Mouse (Mus musculus) small intestine, adult 2 months (tissue): ENCODE results near the gene Arhgef18. TPM values are rescaled to one million over a fixed set of nuclear protein-coding genes. Genes with fewer than 3 reads are reported as not detected.

Experiments used
- H3K27ac ChIP-seq: fragments of 200-500 bp; 2 replicates; pipeline ENCODE4 v1.5.1; 2012; ENCODE audit warnings: low read depth, low read length, control low read depth, inconsistent platforms; ENCODE audit not compliant: insufficient read depth
- H3K27me3 ChIP-seq: fragments of 200-500 bp; 2 replicates; pipeline ENCODE4 v1.6.1; 2012; ENCODE audit warnings: mild to moderate bottlenecking, moderate library complexity, low read length, inconsistent platforms; ENCODE audit not compliant: control insufficient read depth, insufficient read depth
- H3K36me3 ChIP-seq: fragments of 200-500 bp; 2 replicates; pipeline ENCODE4 v1.6.1; 2012; ENCODE audit warnings: mild to moderate bottlenecking, low read length, control low read depth, inconsistent platforms; ENCODE audit not compliant: control insufficient read depth, insufficient read depth
- H3K4me1 ChIP-seq: fragments of 200-500 bp; 2 replicates; pipeline ENCODE4 v1.6.1; 2012; ENCODE audit warnings: low read length, inconsistent platforms, mixed read lengths; ENCODE audit not compliant: control insufficient read depth, insufficient read depth, insufficient read length
- H3K4me3 ChIP-seq: fragments of 200-500 bp; 2 replicates; pipeline ENCODE4 v1.5.1; 2012; ENCODE audit warnings: low read depth, mild to moderate bottlenecking, control low read depth, inconsistent platforms, low read length, moderate library complexity
- CTCF ChIP-seq: fragments of 200-500 bp; IDR thresholded peaks from 2 replicates; pipeline ENCODE4 v1.5.1; 2012; ENCODE audit warnings: low read depth, mild to moderate bottlenecking, control low read depth, inconsistent platforms, low read length, moderate library complexity, mixed read lengths; ENCODE audit not compliant: insufficient replicate concordance, insufficient read length; ENCODE audit errors: extremely low read depth
- POLR2A ChIP-seq: fragments of 200-500 bp; IDR thresholded peaks from 2 replicates; pipeline ENCODE4 v1.6.1; 2012; ENCODE audit warnings: low read depth, mild to moderate bottlenecking, control low read depth, inconsistent platforms, low read length, moderate library complexity
- WGBS: fragments of 180-500 bp; shearing (Covaris S2); methylation state at CpG from one replicate; pipeline ENCODE4 v1.1.7; 2018; 5-methylcytosine and 5-hydroxymethylcytosine counted together
- polyA plus RNA-seq: library from polyadenylated mRNA; depleted of rRNA; stranded (reverse); fragments of >200 nt; gene quantifications from 2 replicates; pipeline ENCODE4 v1.2.3, GENCODE M21; 2012

The Arhgef18 gene
- polyA plus RNA-seq, 1 experiment = 43.1 TPM

- H3K4me3 ChIP-seq = no peak overlapping the region
- TF ChIP-seq POLR2A (no peak), CTCF (peak; percentile 31; the same call in 1 of the 2 replicates)
- H3K36me3 ChIP-seq = no peaks in the 10 kb centered on the region
- no peaks in the 10 kb centered on the region for H3K27me3 ChIP-seq
- H3K4me1 ChIP-seq = no peaks in the 10 kb centered on the region
- H3K27ac ChIP-seq = no peak overlapping the region
These were observed 17.1 kb upstream of the Arhgef18 start for GRCm38 (mm10) chr8:3375748-3376147.

GRCm38 (mm10) chr8:3376641-3377274, 16.0 kb upstream of the Arhgef18 start:
- H3K36me3 ChIP-seq = no peaks in the 10 kb centered on the region
- TF ChIP-seq POLR2A = no peak
- no peak for TF ChIP-seq CTCF
- H3K4me3 ChIP-seq = no peak overlapping the region
- H3K27ac ChIP-seq = peak overlapping the region; percentile 26; the same call in 1 of the 2 replicates
- 55% methylated on average over 11 of the region's 11 CpGs for WGBS
- H3K27me3 ChIP-seq = no peaks in the 10 kb centered on the region
- no peaks in the 10 kb centered on the region for H3K4me1 ChIP-seq

DNA sequence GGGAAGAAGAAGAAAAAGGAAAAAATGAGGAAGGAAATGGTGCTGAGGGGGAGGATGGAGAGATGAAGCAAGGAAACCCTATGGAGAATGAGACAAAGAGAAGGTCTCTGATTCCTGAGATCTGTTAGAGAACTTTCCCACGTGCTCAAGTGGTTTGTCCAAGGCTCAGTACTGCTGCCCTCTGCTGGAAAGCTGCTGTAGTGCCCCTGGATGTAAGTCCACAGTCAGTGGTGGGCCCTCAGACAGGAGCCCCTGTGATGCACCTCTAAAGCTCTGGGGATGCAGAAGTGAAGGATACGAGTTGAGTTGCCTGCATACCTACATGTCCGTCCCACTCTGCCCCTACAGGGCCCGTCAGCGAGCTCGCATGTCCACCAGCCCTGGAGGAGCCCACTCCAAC, 5.5 kb upstream of the Arhgef18 start:
- Histone ChIP-seq H3K36me3 (no peaks in the 10 kb centered on the region), H3K4me1 (peaks cover 1% of the 10 kb centered on the region; the same call in 1 of the 2 replicates), H3K27me3 (no peaks in the 10 kb centered on the region), H3K4me3 (no peak overlapping the region), H3K27ac (no peak overlapping the region)
- WGBS = 54% methylated on average over 6 of the region's 6 CpGs
- TF ChIP-seq CTCF = peak; percentile 79; the same call in 1 of the 2 replicates
- no peak for TF ChIP-seq POLR2A

DNA sequence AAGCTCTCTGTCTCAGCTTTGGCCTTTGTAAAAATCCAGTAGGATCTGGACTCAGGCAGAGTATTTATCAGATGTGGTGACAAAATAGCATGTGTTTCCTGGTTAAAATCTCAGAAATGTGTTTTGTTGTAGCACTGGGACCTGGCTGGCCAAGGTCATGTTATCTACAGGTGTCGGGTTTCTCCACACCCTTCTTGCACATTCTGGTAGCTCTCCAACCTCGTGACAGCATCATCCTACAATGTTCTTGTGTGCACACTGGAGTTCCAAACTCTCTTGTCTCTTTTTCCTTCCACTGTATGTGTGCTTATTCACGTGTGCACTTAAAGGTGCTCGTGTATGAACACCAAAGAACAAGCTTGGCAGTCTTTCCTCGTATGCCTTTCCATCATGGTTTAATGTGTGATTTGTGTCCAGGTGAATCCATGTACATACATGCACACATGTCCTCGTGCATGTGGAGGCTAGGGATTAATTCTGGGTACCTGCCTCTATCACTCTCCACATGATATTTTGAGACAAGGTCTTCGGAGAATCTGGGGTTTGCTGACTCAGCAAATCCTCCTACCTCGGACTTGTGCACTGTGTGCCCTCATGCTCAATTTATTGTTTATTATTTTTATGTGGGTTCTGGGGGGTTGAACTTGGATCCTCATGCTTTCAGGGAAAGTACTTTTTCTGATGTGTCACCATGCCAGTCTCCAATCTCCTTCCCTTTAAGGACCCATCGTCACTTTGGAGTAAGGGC, 4.0 kb upstream of the Arhgef18 start:
- Histone ChIP-seq H3K4me3 (no peak overlapping the region), H3K36me3 (no peaks in the 10 kb centered on the region), H3K27me3 (no peaks in the 10 kb centered on the region), H3K4me1 (peaks cover 5% of the 10 kb centered on the region; the same call in 1 of the 2 replicates), H3K27ac (no peak overlapping the region)
- no peak for TF ChIP-seq CTCF
- TF ChIP-seq POLR2A = no peak
- WGBS = 57% methylated on average over 9 of the region's 9 CpGs

DNA sequence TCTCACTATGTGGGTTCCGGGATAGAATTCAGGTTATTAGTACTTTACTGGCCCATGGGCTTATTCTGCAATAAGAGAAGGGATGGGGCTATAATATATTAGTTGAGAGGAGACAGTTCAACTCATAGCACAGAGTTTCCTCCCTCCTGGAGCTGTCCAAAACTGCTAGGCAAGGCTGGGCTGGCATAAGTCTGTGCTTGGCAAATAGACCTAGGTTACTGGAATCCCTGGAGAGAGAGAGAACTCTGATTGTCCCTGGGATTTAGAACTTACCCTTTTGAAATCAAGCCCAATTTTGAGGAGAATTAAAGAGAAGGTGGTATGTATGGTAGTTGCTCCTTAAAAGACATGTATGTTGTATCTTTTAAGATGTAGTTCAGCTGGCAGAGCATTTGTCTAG, 3.3 kb upstream of the Arhgef18 start:
- Histone ChIP-seq H3K4me1 (peaks cover 9% of the 10 kb centered on the region; the same call in 1 of the 2 replicates), H3K4me3 (no peak overlapping the region), H3K27ac (no peak overlapping the region), H3K36me3 (no peaks in the 10 kb centered on the region), H3K27me3 (no peaks in the 10 kb centered on the region)
- WGBS = 100% methylated on average over 1 of the region's 1 CpGs
- no peak for TF ChIP-seq CTCF
- no peak for TF ChIP-seq POLR2A

- no peak for TF ChIP-seq CTCF
- no peak for TF ChIP-seq POLR2A
- Histone ChIP-seq H3K4me1 (peaks cover 9% of the 10 kb centered on the region; the same call in 1 of the 2 replicates), H3K4me3 (no peak overlapping the region; the same call in 1 of the 2 replicates), H3K27me3 (no peaks in the 10 kb centered on the region), H3K36me3 (peaks cover 2% of the 10 kb centered on the region; the same call in 1 of the 2 replicates), H3K27ac (peak overlapping the region; percentile 42; the same call in 1 of the 2 replicates)
- WGBS = 43% methylated on average over 4 of the region's 4 CpGs
These were observed 513 bp upstream of the Arhgef18 start for GRCm38 (mm10) chr8:3392293-3392692.

GRCm38 (mm10) chr8:3394600-3394999, 1.8 kb downstream of the Arhgef18 start:
- Histone ChIP-seq H3K36me3 (peaks cover 7% of the 10 kb centered on the region), H3K27ac (no peak overlapping the region), H3K4me1 (peaks cover 9% of the 10 kb centered on the region; the same call in 1 of the 2 replicates), H3K27me3 (no peaks in the 10 kb centered on the region), H3K4me3 (no peak overlapping the region)
- TF ChIP-seq POLR2A = no peak
- TF ChIP-seq CTCF = no peak
- 68% methylated on average over 6 of the region's 6 CpGs for whole genome bisulfite sequencing
